Mouse (Mus musculus) testis, postnatal 14 days (tissue): ENCODE data around the gene Zfp362.
A peak's percentile ranks its signal among the peaks of the same experiment; 100 is the strongest.

ENCODE experiments used
- DNase-seq: peaks from one replicate; pipeline ENCODE4 v3.0.0; 2021; ENCODE audit warnings: low spot score

Zfp362 gene

DNA sequence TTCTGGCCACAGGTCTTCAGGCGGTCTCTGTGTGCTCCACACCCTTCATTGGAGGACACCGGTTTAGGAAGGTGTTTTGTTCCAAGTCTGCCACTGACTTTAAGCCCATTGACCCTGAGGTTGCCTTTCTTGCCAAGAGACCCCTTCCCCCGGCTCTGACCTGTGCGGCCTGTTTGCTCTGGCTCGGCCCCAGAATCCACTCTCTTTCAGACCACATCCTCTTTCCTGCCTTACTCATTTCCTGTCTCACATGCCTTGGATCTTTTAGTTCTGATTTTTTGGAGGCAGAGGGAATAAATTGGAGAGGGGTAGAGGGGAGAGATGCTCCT lies 76.2 kb downstream of the Zfp362 start:
- no peak for DNase-seq

DNA sequence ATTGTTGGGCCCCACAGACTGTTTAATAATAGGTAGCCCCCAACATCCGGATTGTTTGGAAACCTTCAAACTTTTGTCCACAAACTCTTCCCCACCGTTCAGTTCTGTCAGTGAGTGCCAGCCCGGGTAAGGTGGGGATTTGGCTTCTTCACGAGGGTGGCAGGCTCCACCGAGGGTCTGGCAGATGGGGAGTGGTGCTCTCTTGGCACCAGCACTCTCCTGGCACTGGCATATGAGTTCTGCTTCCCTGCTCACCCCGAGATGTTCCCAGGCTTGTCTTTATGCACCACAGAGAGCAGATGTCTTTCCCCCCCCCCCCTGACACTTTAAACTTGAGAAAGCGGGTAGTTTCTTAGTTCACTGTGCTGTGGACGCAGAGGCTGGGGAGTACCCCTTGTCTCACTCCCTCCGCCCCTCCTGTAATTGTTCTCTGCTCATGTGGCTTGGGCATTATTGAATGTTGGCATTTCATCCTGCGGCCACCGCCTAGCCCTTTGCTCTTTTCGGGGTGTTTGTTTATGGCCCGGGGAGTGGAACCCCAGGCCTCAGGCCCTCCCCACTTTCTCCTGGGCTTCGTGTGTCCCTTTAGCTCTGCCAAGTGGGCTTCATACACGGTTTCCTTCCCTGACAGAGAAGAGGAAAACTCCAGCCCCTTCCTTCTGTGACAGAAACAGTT lies 76.7 kb downstream of the Zfp362 start:
- DNase-seq: no peak

- no peak for DNase-seq
These were observed 77.4 kb downstream of the Zfp362 start for GRCm38 (mm10) chr4:128728431-128728851.

DNA sequence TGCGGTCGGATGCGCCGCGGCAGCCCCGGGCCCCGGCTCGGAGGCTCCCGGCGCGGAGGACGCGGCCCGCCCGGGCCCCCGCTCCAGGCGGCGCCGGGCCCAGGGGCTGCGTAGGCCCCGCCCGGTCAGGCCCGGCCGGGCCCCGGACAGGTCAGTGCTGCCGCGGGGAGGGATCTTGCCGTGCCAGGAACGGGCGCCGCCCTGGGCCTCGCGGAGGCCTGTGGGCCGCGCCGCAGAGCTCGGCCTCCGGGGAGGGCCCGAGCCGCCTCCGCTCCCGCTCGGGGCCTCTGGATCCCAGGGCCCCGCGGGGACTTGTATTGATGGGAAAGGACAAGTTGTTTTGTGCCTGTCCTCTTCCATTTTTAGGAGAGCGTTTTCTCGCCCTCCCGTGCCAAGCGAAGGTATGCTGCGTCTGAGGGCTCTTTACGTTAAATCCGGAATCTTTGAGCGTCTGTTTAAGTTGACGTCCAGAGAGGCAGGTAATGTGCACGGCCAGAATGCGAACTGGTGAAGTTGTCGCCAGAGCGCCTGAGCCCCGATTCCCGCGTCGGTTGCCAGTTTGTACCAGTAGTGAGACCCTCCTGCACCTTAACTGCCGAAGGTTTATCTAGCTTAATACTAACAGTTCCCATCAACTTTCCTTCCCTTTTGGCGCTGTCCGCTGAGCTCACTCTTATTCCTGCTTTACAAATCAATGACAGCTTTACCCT lies 78.0 kb downstream of the Zfp362 start:
- DNase-seq: peak; percentile 75

- peak; percentile 78 for DNase-seq
These were observed 78.7 kb downstream of the Zfp362 start for GRCm38 (mm10) chr4:128727019-128727720.

GRCm38 (mm10) chr4:128724059-128724458 lies 81.8 kb downstream of the Zfp362 start:
- no peak for DNase-seq

DNA sequence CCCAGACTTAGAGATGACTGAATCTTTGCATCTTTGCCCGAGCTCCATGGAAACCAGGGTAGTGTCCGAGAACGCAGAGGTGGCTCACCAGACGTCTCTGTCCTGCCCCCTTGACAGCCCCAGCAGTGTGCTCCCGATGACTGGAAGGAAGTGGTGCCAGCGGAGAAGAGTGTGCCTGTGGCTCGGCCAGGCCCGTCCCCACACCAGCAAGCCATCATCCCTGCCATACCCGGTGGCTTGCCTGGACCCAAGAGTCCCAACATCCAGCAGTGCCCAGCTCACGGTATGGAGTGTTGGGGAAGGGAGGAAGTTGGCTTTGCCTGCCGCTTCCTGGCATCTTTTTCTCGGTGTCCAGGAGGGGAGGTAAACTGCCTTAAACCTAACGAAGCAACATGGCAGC lies 82.4 kb downstream of the Zfp362 start:
- no peak for DNase-seq
